Mouse (Mus musculus) kidney, postnatal 10 days (tissue): ENCODE results near the gene Myl12a.

Experiments used
- DNase-seq: peaks from one replicate; pipeline ENCODE4 v3.0.0; 2021; ENCODE audit warnings: mixed read lengths

Myl12a gene

DNA sequence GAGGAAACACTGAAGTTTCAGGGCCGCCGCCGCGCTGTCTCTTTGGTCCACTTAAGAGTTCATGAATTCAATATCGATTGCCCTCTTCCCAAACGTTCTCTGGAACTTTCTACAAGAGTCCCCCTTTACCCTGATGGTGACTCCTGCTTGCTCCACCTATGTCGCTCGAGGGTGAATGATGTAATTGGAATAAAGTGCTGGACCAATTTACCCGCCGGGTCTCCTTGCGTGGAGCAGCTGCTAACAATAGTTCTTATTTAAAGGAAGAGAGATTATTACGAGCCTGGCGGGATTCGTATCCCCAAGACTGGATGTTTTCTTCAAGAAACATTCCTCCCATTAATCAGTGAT is at the start of gene Myl12a:
TSS of gene Myl12a (minus strand) at position 135 of the 351 bp plus-strand sequence.
- DNase-seq = no peak

DNA sequence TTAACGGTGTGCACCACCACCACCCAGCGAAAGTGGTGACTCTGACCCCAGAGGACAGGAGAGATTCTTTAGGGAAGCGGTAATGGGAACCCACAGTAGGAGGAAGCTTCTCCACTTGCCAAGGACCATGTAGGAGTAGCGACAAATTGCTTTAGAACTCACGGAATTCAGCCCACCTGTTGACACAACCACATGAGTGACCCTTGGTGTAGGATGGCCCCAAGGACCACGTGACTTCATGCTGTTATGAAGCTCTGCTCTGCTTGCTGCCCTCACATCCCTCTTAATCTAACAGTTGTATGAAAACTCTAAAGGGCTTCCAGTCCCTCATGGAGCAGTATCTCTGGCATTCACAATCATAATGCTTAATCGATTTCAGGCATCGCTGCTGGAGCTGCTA is 46.6 kb upstream of the Myl12a start:
- DNase-seq = no peak

DNA sequence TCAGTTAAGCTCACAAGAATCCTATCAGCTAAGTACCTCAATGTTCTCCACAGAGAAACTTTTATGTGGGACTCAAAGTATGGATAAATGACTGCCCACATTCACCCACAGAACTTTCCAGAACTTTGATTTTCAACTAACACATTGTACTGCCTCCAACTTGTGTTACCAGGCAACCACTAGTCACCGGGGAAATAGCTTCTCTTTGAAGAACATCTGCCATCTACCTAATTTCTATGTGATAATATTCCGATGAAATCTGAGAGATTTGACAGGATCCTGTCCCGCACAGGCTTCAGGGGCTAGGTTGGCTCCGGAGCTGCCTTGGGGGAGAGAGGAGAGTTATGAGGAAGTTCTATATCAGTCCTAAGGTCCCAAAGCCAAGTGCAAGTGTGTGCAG is 44.2 kb upstream of the Myl12a start:
- no peak for DNase-seq

DNA sequence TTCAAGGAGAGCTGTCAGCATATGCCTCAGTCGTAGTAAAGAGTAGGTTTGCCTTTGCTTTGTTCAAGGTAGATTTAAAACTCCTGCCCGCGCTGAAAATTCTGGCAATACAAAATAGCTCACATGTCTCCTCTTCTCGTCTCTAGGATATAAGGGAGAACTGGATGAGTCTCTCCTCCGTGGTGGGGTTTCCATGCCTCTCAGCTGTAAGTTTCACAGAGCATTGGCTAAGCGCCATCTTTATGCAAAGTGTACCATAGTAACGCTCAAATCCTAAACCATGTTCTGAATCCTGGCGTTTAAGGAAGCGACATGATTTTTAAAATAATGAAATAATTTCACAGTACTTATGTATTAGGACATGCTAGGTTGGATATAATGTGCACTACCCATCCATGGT is 42.9 kb upstream of the Myl12a start:
- no peak for DNase-seq

DNA sequence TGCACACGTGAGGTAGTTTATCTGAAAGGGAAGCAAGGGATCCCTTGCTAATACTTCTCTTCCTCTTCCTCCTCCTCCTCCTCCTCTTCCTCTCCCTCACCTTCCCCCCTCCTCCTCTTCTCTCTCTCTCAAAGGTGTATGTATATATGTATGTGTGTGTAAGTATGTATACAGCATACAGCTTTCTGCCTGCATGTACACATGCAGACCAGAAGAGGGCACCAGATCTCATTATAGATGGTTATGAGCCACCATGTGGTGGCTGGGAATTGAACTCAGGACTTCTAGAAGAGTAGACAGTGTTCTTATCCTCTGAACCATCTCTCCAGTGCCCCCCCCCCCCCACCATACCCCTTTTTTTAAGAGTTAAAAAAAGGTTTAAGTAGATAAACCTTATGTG is 40.0 kb upstream of the Myl12a start:
- no peak for DNase-seq

DNA sequence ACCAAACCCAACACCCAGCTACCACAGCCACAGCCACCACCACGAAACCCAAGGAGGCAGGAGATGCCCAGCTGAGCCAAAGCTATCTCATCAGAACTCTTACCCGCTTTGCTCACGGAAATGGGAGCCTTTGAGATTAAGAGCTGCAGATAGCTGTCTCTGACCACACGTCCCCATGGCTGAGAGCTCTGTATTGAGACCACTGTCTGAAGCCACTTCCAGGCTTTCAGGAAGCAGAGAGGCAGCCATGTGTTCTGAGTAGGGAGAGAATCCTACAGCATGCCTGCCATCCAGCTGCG is 37.9 kb upstream of the Myl12a start:
- DNase-seq = no peak

DNA sequence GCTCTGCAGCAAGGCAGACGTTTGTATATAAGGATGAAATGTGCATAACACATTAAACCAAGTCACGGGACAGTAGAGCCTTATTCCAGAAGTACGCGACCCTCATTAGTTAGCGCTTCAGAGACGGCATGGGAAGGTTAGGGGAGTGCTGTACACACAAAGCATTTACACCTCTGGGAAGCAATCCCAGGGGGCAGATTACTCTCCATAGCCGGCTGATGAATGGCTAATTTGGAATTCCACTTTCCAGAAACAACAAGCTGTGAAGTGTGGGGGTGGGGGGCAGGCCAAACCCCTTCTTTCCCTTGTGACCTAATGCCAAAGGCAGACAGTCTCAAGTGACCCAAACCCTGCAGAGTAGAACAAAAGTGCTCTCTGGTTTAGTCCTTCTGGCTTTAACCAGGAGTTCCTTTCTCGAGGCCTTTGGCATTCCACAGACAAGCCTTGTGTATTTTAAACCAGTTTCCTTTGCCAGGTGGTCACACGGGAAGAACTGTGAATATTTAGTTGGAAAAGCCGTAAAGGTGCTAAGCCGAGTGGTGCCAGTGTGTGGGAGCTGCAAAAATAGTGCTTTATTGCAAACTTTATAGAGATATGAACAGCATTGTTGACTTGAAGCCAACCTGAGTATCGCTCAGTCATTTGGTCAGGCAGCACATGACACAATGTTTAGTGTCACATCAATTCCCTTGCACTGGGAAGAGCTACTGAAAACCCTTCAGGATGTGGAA is 37.3 kb upstream of the Myl12a start:
- peak; percentile 27 for DNase-seq

DNA sequence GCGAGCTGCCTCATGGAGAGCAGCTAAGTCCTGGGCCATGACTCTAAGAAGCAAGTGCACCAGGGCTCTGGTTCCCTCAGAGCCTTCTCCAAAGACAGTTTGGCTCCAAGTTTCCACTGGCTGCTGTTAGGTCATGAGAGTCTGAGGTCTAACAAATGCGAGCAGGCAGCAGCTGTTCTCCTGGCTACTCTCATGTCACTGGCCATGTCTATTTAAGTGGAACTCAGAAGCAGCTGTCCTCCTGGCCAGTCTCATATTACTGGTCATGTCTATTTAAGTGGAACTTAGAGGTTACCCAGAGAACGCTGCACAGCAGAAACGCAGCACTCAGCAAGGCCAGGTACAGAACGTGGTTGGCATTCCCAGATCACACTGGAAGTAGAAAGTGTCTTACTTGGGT is 36.1 kb upstream of the Myl12a start:
- DNase-seq = peak; percentile 51

DNA sequence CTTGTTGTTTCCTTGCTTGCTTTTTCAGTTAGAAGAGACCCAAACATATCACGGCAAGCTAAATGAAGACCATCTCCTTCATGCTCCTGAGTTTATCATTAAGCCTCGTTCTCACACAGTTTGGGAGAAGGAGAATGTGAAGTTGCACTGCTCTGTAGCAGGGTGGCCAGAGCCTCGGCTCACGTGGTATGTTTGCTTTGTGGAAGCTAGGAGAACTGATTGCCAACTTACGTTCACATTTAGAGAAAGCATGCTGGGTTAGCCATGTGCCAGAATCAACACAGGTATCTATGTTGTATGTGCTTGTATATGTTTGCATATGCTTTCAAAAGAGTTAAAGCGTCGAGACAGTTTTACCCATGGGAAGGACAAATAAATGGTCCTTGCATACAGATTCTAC is 34.5 kb upstream of the Myl12a start:
- DNase-seq = no peak

DNA sequence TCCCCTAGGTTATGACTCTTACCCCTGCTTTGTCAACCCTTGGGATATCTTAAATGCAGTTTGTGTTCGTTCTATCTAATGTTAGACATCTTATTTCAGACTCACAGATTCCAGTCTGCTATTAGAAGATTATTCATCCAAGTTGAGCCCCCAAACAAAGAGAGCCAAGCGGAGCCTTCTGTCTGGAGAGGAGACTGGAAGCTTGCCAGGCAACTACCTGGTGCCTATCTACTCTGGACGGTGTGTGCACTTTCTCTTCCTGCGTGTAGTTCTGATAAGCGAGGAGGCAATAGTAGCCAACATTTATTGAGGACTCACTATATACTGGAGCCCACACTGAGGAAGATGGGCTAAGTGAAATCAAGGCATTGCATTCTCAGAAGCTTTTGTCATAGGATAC is 31.8 kb upstream of the Myl12a start:
- no peak for DNase-seq

DNA sequence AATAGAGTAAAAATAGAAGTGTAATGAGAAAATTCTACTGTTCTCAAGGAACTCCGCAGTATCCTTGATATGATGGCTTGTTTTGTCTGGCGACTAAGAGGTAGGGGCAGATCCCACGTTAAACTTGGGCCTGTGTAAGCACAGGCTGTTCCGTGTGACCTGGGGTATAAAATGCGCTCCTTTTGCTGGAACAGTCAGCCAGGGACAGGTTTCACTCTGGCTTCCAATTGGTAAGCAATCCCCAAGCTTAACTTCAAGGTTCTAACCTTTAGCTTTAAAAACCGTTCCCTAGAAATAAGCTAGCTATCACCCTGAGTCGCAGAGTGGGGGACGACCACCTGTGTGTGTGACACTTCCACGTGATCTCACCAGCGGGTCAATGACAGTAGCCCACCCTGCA is 30.0 kb upstream of the Myl12a start:
- no peak for DNase-seq

DNA sequence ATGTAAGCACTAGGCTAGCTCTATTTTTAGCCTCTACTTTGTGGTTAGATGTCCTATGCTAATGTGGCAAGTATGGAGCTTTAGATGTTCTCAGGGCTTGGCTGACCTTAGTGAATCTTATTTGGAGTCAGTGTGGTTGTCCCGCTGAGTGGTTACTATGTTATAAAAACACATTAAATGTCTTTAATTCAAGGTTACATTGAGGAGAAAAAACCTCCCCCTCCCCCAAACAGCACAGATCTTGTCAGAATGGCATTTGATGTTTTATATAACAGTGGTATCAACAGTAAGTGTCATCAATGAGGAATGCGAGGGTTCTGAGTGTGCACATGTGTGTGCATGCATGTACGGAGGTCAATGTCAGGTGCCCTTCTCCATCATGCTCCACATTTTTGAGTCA is 24.5 kb upstream of the Myl12a start:
- DNase-seq = no peak

DNA sequence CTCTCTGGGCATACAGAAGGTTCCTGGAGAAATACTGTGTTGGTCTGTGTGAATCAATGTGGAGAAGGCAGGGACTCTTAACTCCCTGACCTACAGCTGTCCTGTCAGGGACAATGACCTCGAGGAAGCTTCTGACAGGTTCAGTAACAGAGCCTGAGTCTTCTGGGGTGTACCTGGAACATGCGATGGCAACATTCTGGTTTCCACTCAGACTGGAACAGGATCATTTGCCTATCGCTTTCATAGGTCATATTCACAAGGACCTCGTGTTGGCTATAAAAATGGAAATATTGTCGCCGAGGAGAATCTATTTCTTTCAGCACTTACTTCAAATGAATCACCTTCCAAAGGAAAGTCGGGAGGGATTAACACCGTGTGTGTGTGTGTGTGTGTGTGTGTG is 23.2 kb upstream of the Myl12a start:
- no peak for DNase-seq

DNA sequence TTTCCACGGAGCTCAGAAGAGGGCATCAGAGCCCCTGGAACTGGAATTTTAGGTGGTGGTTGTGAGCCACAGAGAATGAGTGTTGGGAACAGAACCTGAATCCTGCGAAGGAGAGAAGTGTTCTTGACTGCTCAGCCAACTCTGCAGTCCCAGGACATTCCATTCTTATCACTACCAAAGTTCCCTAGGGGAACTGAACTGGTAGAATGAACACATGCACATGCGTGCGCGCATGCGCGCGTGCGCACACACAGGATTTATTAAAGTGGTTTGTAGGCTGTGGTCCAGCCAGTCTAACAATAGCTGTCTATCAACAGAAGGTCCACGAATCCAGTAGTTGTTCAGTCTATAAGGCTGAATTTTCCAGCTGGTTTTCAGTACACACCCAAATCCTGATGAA is 21.4 kb upstream of the Myl12a start:
- no peak for DNase-seq

DNA sequence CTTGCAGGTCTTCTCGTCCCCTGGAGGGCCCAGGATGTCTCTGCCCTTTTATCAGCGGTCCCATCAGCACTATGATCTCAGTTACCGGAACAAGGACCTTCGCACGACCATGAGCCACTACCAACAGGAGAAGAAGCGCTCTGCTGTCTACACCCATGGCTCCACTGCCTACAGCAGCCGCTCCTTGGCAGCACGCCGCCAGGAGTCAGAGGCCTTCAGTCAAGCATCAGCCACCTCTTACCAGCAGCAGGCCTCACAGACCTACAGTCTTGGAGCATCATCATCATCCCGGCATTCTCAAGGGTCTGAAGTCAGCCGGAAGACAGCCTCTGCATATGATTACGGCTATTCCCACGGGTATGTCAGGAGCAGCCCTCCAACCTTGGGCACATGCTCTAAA is 20.2 kb upstream of the Myl12a start:
- no peak for DNase-seq

DNA sequence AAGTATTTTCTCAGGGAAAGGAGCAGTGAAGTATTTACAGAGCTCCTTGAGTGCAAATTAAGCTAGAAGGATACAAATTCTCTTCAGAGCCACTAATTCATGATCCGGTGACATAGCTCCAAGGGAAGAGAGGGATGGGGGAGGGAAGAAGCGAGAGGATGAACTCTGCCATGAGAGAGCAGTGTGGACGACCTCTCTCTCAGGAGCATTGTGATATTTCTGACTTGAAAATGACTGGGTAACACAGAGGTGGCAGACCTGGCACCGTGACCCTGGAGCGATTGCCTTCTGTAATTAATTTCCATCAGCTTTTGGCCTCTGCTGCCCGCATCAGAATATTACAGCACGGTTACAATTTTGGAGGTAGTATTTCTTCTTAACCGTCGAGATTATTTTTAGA is 17.2 kb upstream of the Myl12a start:
- no peak for DNase-seq

DNA sequence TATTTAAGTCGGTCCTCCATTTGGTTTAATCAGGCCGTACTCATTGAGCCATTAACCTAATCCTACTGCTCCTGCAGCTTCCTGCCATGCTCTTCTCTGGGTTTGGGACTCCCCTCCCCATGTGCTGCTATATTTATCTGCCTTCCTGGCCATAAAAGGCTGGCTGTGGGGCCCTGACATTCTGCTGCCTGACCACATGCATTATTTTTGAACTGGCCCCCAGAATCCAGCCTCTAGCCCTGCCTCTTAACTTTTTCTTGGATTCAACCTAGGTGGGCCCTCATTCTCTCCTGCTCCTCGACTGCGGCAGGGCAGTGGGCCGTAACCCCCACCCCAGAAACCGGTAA is 16.6 kb upstream of the Myl12a start:
- no peak for DNase-seq

DNA sequence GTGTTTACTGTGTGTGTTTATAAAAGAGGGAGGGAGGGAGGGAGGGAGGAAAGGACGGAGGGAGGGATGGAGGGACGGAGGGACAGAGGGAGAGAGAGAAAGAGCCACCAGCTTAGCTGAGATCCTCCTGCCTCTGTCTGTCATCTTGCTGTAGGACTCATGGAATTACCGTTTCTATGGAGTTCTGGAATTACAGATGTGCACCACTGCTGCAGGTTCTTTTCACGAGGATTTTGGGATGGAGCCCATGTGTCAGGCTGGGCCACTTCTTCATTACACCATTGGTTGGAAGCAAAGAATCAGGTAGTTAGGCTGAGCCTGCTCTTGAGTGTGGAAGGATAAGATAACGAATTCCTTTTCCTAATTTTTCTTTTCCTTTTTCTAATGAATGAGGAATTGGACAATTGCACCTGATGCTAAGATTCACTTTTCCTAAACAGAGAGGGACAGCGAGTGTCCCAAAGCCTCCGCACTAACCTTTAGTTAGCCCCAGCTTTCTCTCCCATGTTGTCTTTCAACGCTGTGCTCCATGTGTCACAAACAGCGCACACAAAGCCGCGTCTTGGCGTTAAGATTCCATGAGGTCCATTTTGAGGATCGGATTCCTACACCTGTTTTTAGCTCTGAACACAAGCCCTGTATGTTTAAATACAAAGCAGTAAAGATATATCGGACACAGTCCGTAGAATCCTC is 16.1 kb upstream of the Myl12a start:
- no peak for DNase-seq

DNA sequence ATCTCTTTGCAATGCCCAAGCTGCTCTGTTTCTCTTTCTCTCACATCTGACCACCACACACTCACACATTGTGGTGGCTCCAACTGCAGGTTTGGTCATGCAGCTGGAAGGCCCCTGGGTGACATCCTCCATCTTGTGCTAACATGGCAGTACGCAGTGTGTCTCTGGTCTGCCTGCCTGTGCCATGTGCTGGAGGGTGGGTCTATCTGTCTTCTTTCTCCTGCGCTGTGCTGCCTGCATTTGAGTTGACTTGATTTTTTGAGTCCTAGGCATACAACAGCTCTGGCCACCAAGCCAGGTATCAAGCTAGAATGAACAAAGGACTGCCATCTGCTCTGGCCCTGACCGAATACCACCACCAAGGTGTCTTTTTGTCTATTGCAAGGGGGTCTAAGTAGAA is 15.5 kb upstream of the Myl12a start:
- no peak for DNase-seq

DNA sequence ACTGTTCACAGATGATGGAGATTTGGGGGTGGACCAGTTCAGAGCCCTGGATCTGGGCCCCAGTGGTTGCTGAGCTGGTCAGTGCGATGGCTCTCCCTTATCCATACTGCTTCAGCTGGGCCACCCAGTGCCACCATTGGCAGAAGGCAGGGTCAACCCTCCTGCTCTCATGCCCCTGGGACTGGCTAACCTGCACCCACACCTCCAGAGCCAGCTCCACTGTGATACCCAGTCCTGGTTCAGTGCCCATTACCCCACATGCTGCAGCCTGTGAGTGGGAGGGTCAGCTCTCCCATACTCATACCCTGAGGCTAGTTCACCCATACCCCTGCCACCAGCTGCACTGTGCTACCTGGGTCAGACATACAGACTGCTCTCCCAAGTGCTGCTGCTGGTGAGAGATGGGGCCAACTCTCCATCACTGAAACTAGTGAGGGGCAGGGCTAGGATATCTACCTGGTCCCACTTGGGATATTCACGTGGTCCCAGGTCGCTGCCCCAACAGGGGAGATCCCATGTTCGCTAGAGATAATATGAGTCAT is 14.8 kb upstream of the Myl12a start:
- no peak for DNase-seq

DNA sequence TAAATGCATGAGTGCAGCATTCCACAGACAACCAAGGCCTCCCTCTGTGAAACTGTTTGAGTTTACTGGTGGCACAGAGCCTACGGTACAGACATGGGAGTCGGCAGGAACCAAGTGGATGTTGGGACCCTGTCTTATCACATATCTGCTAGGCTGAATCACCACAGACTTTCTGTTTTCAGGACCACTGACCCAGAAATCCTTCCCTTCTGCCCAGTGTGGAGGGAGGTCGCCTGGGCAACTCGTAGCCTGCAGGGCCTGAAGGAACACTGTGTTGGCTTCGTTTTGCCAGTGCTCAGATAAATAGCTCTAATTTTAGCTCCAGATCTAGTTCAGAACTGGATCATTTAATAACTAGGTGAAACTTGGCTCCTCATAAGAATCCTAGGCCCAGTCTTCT is 12.2 kb upstream of the Myl12a start:
- no peak for DNase-seq

DNA sequence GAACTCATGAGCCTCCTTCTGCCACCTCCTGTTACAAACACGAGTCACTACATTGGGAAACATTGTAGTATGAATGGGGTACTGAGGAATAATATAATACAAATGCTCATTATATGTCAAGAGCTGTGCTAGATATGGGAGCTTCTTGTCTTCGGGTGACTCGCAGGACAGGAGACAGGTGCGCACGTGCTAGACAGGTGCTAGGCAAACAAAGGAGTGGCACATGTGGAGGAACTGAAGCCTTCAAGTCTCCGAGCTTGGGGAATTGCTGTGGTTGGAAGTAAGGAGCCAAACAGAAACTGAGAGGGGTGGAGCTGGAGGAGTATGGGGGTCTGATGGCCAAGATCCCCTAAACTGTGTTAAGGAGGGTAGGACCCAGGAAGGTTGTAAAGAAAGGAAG is 10.4 kb upstream of the Myl12a start:
- no peak for DNase-seq

DNA sequence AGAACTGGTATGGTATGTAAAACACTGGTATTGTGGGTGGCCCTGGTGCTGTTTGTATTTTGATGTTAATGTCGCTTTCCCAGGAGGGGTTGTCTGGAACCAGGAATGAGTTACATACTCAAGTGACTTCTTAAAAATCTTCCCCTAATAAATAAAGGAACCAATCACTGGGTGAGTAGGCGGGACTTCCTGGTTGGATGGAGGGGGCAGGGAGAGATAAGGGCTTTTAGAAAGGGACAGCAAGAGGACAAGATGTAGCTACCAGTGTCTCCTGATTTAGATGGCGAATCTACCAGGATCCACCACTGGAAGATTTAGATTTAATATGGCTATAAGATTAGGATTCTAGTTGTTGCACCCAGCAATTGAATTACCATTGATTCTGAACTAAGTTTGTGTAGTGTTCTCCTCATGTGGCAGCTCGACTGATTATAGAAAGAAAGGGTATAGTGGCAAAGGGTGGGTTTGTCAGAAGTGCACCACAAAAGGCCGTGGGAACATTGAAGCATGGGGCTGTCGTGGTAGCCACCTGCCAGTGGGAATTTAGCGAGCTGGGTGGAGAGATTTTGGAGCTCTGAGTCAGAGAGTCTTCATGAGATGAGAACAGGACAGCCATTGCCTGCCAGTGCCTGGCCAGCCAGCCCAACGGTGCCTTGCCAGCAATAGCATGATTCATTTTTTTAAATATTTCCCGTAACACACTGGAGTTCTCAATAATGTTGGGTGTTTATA is 9.4 kb upstream of the Myl12a start:
- no peak for DNase-seq

DNA sequence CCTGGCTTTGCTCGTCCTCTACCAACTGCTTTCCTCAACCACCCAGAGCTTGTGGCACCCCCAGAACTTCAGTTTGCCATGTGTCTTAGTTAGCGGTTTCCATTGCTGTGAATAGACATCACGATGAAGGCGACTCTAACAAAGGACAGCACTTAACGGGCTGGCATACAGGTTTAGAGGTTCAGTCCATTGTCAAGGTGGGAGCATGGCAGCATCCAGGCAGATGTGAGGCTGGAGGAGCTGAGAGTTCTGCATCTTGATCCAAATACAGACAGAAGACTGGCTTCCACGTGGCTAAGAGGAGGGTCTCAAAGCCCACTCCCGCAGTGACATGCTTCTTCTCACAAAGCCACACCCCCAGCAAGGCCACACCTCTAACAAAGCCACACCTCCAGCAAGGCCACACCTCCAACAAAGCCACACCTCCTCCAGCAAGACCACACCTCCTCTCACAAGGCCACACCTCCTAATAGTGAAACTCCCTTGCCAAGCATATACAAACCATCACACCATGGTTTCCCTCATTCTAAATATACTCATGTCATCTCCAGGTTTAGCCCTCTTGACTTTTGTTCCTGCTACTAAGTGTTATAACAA is 8.1 kb upstream of the Myl12a start:
- DNase-seq = no peak
